Mouse (Mus musculus) intestine, embryonic 14.5 days (tissue): ENCODE measurements around the gene Rprd1b. TPM values are rescaled to one million over a fixed set of nuclear protein-coding genes. Genes with fewer than 3 reads are reported as not detected.

Source experiments
- ATAC-seq: fragments of 200-750 bp; cut with Nextera tagmentation; replicated peaks from 2 replicates; pipeline ENCODE4 v1.8.0; 2017; ENCODE audit warnings: low read depth, moderate number of reproducible peaks, moderate TSS enrichment, moderate library complexity; ENCODE audit not compliant: low FRiP score, low TSS enrichment
- DNase-seq: peaks from one replicate; pipeline ENCODE4 v3.0.0-alpha.2; 2018; ENCODE audit warnings: low spot score
- H3K27ac ChIP-seq: fragments of 300-500 bp; sonication (generic); 2 replicates; pipeline ENCODE4 v1.5.1; 2014; ENCODE audit warnings: low read depth, mild to moderate bottlenecking, control low read depth
- H3K27me3 ChIP-seq: fragments of 300-500 bp; sonication (generic); replicated peaks from 2 replicates; pipeline ENCODE4 v1.6.1; 2014; ENCODE audit warnings: low read length, control low read depth; ENCODE audit not compliant: control insufficient read depth, insufficient read depth
- H3K36me3 ChIP-seq: fragments of 300-500 bp; sonication (generic); 2 replicates; pipeline ENCODE4 v1.6.1; 2014; ENCODE audit warnings: low read length, control low read depth; ENCODE audit not compliant: control insufficient read depth, insufficient read depth
- H3K4me1 ChIP-seq: fragments of 300-500 bp; sonication (generic); replicated peaks from 2 replicates; pipeline ENCODE4 v1.6.1; 2014; ENCODE audit warnings: low read length, control low read depth, mixed read lengths; ENCODE audit not compliant: control insufficient read depth, insufficient read depth
- H3K4me2 ChIP-seq: fragments of 300-500 bp; sonication (generic); 2 replicates; pipeline ENCODE4 v1.6.1; 2014; ENCODE audit warnings: low read length
- H3K4me3 ChIP-seq: fragments of 300-500 bp; sonication (generic); 2 replicates; pipeline ENCODE4 v1.5.1; 2014; ENCODE audit warnings: low read depth, low read length, control low read depth, mixed read lengths
- H3K9ac ChIP-seq: fragments of 300-500 bp; sonication (generic); 2 replicates; pipeline ENCODE4 v1.6.1; 2014; ENCODE audit warnings: mild to moderate bottlenecking, low read length
- H3K9me3 ChIP-seq: fragments of 300-500 bp; sonication (generic); 2 replicates; pipeline ENCODE4 v1.6.1; 2016; ENCODE audit warnings: low read length, control low read depth; ENCODE audit not compliant: control insufficient read depth
- WGBS: fragments of 180-500 bp; shearing (Covaris S2); extraction: QIAGEN DNeasy Blood & Tissue Kit; methylation state at CpG from one replicate; pipeline ENCODE4 v1.1.7; 2014; 5-methylcytosine and 5-hydroxymethylcytosine counted together
- polyA plus RNA-seq: library from polyadenylated mRNA; unstranded; fragments of >200 nt; fragmentation: Nextera tagmentation; extraction: Ambion mirVana; gene quantifications from 2 replicates; pipeline ENCODE4 v1.2.1, GENCODE M21; 2014

Rprd1b gene
- polyA plus RNA-seq, 1 experiment from 2014 or later, result 44.6 TPM

DNA sequence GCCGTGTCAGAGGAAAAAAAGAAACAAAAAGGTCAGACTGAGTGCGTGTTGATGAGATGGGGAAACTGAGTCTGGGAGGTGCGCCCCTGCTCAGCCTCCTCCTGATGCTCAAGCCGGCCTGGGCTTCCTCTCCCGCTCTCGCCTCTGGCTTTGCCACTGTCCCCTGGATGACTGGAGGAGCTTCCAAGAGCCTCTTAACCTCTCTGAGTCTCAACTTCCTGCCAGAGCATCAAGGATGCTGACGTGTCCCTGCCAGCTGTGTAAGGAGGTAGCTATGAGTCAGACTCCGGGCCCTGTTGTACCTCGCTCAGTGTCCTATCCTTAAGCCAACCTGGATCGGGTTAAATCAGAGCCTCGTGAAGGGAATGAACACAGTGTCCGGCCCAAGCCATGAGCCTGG, 109.5 kb downstream of the Rprd1b start:
- Histone ChIP-seq H3K36me3 (peaks cover 17% of the 10 kb centered on the region; the same call in 1 of the 2 replicates), H3K4me2 (no peak overlapping the region), H3K27ac (no peak overlapping the region), H3K27me3 (no peaks in the 10 kb centered on the region), H3K9ac (no peak overlapping the region), H3K4me1 (peaks cover 9% of the 10 kb centered on the region; the same call in 1 of the 2 replicates), H3K4me3 (no peak overlapping the region), H3K9me3 (no peaks in the 10 kb centered on the region)
- 71% methylated on average over 12 of the region's 12 CpGs for WGBS
- ATAC-seq (no peak), DNase-seq (no peak)

DNA sequence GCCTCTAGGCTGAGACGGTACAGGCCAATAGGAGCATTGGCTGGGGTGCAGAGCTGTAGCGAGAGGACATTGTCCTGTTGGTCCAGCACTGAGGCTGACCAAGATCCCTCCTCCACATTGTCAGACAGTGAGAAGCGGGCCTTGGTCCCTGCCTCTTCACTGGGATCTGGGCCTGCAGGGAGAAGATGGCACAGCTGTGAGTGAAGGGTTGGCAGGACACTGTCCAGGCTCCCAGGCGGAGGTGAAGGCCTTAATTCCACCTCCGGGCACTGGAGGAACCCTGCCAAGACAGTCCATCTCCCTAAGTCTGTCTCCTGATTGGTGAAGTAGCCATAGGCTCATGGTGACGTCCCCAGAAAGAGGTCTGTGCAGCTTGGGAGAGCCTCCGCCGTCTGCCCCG, 110.5 kb downstream of the Rprd1b start:
- ATAC-seq (no peak), DNase-seq (no peak)
- Histone ChIP-seq H3K4me2 (no peak overlapping the region), H3K9me3 (no peaks in the 10 kb centered on the region), H3K4me3 (no peak overlapping the region), H3K27ac (no peak overlapping the region), H3K4me1 (peaks cover 13% of the 10 kb centered on the region), H3K27me3 (no peaks in the 10 kb centered on the region), H3K9ac (no peak overlapping the region), H3K36me3 (peaks cover 13% of the 10 kb centered on the region; the same call in 1 of the 2 replicates)
- 93% methylated on average over 9 of the region's 9 CpGs for WGBS

DNA sequence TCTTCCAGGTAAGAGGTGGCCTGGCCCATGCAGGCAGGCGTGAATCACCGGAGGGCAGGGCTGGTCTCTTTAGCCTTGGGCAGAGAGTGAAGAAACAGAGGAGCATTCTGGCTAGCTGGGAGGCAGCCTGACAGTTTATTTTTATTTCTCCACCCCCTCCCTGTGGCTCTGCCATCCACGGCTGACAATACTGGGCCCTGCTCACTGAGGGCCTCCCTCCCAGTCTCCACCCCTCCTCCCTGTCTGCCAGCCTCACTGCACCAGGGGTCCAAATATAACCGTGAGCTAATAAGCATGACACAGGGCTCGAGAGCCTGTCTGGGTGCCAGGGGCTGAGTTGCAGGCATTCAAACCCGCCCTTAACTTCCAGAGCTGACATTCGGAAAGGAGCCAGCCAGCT, 111.3 kb downstream of the Rprd1b start:
- Histone ChIP-seq H3K36me3 (0 out of 2 replicates have a peak, but pooled peaks cover 9% of the 10 kb centered on the region), H3K4me3 (no peak overlapping the region), H3K4me1 (peaks cover 17% of the 10 kb centered on the region), H3K9me3 (no peaks in the 10 kb centered on the region), H3K27ac (peak overlapping the region; percentile 39; the same call in 1 of the 2 replicates), H3K27me3 (no peaks in the 10 kb centered on the region), H3K4me2 (no peak overlapping the region), H3K9ac (no peak overlapping the region; the same call in 1 of the 2 replicates)
- DNase-seq (no peak), ATAC-seq (no peak)
- 40% methylated on average over 7 of the region's 7 CpGs for WGBS

GRCm38 (mm10) chr2:158140664-158141063, 112.4 kb downstream of the Rprd1b start:
- ATAC-seq (no peak), DNase-seq (no peak)
- no peak overlapping the region for H3K9ac ChIP-seq
- H3K4me1 ChIP-seq, result peaks cover 26% of the 10 kb centered on the region
- 0 out of 2 replicates have a peak, but pooled peaks cover 9% of the 10 kb centered on the region for H3K36me3 ChIP-seq
- WGBS, result 75% methylated on average over 5 of the region's 5 CpGs
- H3K4me3 ChIP-seq, result no peak overlapping the region
- no peaks in the 10 kb centered on the region for H3K27me3 ChIP-seq
- no peak overlapping the region for H3K4me2 ChIP-seq
- no peak overlapping the region for H3K27ac ChIP-seq
- H3K9me3 ChIP-seq, result no peaks in the 10 kb centered on the region

DNA sequence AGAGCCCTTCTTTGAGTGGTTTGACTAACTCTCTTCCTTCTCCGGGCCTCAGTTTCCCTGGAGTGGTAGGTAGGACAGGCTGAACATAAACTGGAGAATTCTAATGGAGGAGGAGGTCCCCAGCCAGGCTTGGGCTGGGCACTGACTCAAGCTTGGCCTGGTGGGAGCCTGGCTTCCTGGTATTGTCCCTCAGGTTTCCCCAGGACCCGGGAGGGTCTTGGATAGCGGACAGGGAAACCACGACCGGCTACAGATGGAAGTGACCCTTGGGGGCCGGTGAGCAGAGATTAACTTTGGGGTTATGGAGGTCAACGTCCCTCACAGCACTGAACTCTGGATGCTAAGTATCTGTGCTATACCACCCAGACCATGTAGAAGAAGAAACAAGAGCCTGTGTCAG, 113.0 kb downstream of the Rprd1b start:
- Histone ChIP-seq H3K4me3 (no peak overlapping the region), H3K9ac (no peak overlapping the region), H3K4me2 (no peak overlapping the region), H3K9me3 (no peaks in the 10 kb centered on the region), H3K27ac (no peak overlapping the region), H3K36me3 (0 out of 2 replicates have a peak, but pooled peaks cover 9% of the 10 kb centered on the region), H3K27me3 (no peaks in the 10 kb centered on the region), H3K4me1 (peaks cover 32% of the 10 kb centered on the region)
- DNase-seq, result no peak
- 80% methylated on average over 7 of the region's 7 CpGs for WGBS
- ATAC-seq, result no peak

DNA sequence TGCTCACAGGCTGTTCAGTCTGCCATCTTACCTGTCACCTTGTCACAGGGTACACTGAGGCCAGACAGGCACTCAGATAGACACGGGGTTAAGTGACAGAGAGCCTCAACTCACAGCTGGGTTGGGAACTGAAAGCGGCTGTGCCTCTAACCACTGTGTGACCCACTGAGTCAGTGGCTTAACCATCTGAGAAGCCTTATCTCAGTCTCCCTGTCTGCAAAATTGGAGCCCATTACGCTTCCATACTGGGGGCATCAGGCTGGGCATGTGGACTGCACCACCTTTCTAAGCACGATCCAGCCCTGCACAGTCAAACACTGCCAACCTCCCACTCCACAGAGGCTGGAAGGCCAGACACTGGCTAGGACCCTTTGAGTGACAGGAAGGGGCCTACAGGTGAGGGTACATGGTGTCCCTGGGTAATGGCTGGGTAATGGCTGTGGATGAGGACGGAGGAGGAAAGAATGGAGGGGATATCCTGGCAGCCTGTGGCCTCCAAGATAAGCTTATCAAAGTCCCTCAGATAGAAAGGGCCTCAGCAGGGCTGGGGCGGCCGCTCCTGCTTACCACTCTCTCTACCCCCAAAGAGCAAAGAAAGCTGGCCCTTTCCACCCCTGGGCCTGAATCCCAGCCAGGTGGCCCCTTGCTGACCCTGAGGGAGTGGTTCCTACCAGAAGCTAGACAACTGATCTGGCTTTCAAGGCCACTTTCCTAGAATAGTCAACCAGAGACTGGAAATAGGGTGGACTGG, 113.6 kb downstream of the Rprd1b start:
- Histone ChIP-seq H3K4me2 (no peak overlapping the region), H3K27ac (no peak overlapping the region), H3K36me3 (0 out of 2 replicates have a peak, but pooled peaks cover 9% of the 10 kb centered on the region), H3K4me3 (no peak overlapping the region), H3K4me1 (peaks cover 32% of the 10 kb centered on the region), H3K27me3 (no peaks in the 10 kb centered on the region), H3K9ac (no peak overlapping the region), H3K9me3 (no peaks in the 10 kb centered on the region)
- DNase-seq (no peak), ATAC-seq (peak; percentile 33; the same call in 1 of the 2 replicates)
- 70% methylated on average over 7 of the region's 7 CpGs for WGBS

GRCm38 (mm10) chr2:158142981-158143380, 114.7 kb downstream of the Rprd1b start:
- H3K9me3 ChIP-seq, result no peaks in the 10 kb centered on the region
- DNase-seq (no peak), ATAC-seq (no peak)
- H3K27ac ChIP-seq, result no peak overlapping the region
- 77% methylated on average over 18 of the region's 18 CpGs for WGBS
- peaks cover 32% of the 10 kb centered on the region for H3K4me1 ChIP-seq
- H3K36me3 ChIP-seq, result 0 out of 2 replicates have a peak, but pooled peaks cover 8% of the 10 kb centered on the region
- H3K27me3 ChIP-seq, result no peaks in the 10 kb centered on the region
- peak overlapping the region; percentile 13; the same call in 1 of the 2 replicates for H3K4me2 ChIP-seq
- H3K4me3 ChIP-seq, result no peak overlapping the region
- no peak overlapping the region for H3K9ac ChIP-seq

GRCm38 (mm10) chr2:158143816-158144215, 115.5 kb downstream of the Rprd1b start:
- peak overlapping the region; percentile 47 for H3K27ac ChIP-seq
- no peaks in the 10 kb centered on the region for H3K27me3 ChIP-seq
- H3K9me3 ChIP-seq, result no peaks in the 10 kb centered on the region
- H3K36me3 ChIP-seq, result 0 out of 2 replicates have a peak, but pooled peaks cover 3% of the 10 kb centered on the region
- H3K4me2 ChIP-seq, result peak overlapping the region; percentile 63; the same call in 1 of the 2 replicates
- DNase-seq, result no peak
- ATAC-seq, result no peak
- H3K9ac ChIP-seq, result no peak overlapping the region
- peak overlapping the region; percentile 11 for H3K4me3 ChIP-seq
- 60% methylated on average over 3 of the region's 3 CpGs for WGBS
- peaks cover 32% of the 10 kb centered on the region for H3K4me1 ChIP-seq
